In genomic region chr13:54684140-54684896, GRCm38 (mm10) we compare ENCODE assay signal across 9 mouse cellular contexts. TPM values are rescaled to one million over a fixed set of nuclear protein-coding genes. Genes with fewer than 3 reads are reported as not detected.
DNase-seq lines count a peak whose midpoint lies in the region.
"Had no signal": no experiment of that assay in that cellular context is flagged by ENCODE, and none has a peak within 500 bp of the region (broad histone marks: within the 10 kb centered on the region; RNA-seq: fewer than 3 reads in every experiment).

No protein-coding gene starts in this region.

- H3K27ac ChIP-seq in limb, embryonic 10.5 days, result 0 out of 2 replicates have a peak overlapping the region, but pooled peaks have one; percentile 99

- intact Hi-C loops in left cerebral cortex, postnatal 14 days (cut with DNase I), result no loop called here

- H3K4me3 ChIP-seq in limb, embryonic 10.5 days, result peak overlapping the region; percentile 89; the same call in 1 of the 2 replicates

- no peaks in the 10 kb centered on the region for H3K9me3 ChIP-seq in limb, embryonic 10.5 days (replicated peaks)

- WGBS in limb, embryonic 10.5 days, result 60% methylated on average over 3 of the region's 3 CpGs

- H3K36me3 ChIP-seq in limb, embryonic 10.5 days, result peaks cover 68% of the 10 kb centered on the region

- no peaks in the 10 kb centered on the region for H3K27me3 ChIP-seq in limb, embryonic 10.5 days (ENCODE audit: low read depth, poor library complexity, severe bottlenecking)

- peak; percentile 52 for DNase-seq in cerebellum, adult 9-10 months
- no peak for DNase-seq in cerebellum, postnatal 4 days (ENCODE audit: low spot score in 2 of 2)
- peak; percentile 82 for DNase-seq in ovary, adult 18-20 months (ENCODE audit: low spot score)
- no peak for DNase-seq in ovary, postnatal 14 days (ENCODE audit: low spot score)
- no peak for DNase-seq in limb, embryonic 10.5 days (ENCODE audit: low spot score)
- peak; percentile 61 for DNase-seq in testis, postnatal 14 days (ENCODE audit: low spot score)
- no peak for DNase-seq in left cerebral cortex, postnatal 14 days (ENCODE audit: low spot score in 2 of 2)
- no peak for DNase-seq in frontal cortex, postnatal 36 days (ENCODE audit: low spot score in 2 of 2)

- H3K4me1 ChIP-seq in limb, embryonic 10.5 days, result peaks cover 39% of the 10 kb centered on the region

RNA-seq across cellular contexts. Expression of gene Rnf44, which starts 9.4 kb away (rescaled TPM):
- 104 and 135 TPM in 2 replicates for polyA plus RNA-seq in limb, embryonic 10.5 days (2016; fragmentation: Nextera tagmentation; extraction: Ambion mirVana)
- 100 to 1,000 TPM; 138 to 149 TPM for total RNA-seq in left cerebral cortex, postnatal 14 days (2021)

RNA-seq across cellular contexts. Expression of gene Cdhr2, which starts 16.9 kb away (rescaled TPM):
- 0.04 TPM in 1 of 2 replicates, not detected in the other for polyA plus RNA-seq in limb, embryonic 10.5 days (2016; fragmentation: Nextera tagmentation; extraction: Ambion mirVana)
- under 1 TPM; 0.24 to 0.36 TPM for total RNA-seq in left cerebral cortex, postnatal 14 days (2021)
- polyA plus RNA-seq: myocyte had no signal

Comparison
In these comparisons a context has a peak if more than half of its experiments do, and no peak if none do; other contexts are left out.
1. DNase-seq: peak in cerebellum, adult 9-10 months (single experiment), ovary, adult 18-20 months (single experiment) and testis, postnatal 14 days (single experiment); none in cerebellum, postnatal 4 days (0 of 2), ovary, postnatal 14 days (single experiment), limb, embryonic 10.5 days (single experiment), left cerebral cortex, postnatal 14 days (0 of 2) and frontal cortex, postnatal 36 days (0 of 2).